Mouse (Mus musculus) bone marrow macrophage, adult 2 months (primary cell): Measurements from ENCODE around the gene Dnah14. TPM values are rescaled to one million over a fixed set of nuclear protein-coding genes. Genes with fewer than 3 reads are reported as not detected.

Experiments
- H3K27ac ChIP-seq: 2 replicates; pipeline ENCODE4 v1.5.1; 2012; ENCODE audit warnings: low read depth, low read length; ENCODE audit not compliant: insufficient read depth
- H3K4me1 ChIP-seq: 2 replicates; pipeline ENCODE4 v1.6.1; 2012; ENCODE audit warnings: low read length; ENCODE audit not compliant: control insufficient read depth, insufficient read depth
- H3K4me3 ChIP-seq: 2 replicates; pipeline ENCODE4 v1.5.1; 2012; ENCODE audit warnings: mild to moderate bottlenecking, low read length, moderate library complexity; ENCODE audit not compliant: insufficient read depth
- CTCF ChIP-seq: IDR thresholded peaks from 2 replicates; pipeline ENCODE4 v1.5.1; 2012; ENCODE audit warnings: low read depth, mild to moderate bottlenecking, low read length, moderate library complexity
- POLR2A ChIP-seq: IDR thresholded peaks from 2 replicates; pipeline ENCODE4 v1.6.1; 2012; ENCODE audit warnings: mild to moderate bottlenecking, low read depth, low read length, borderline replicate concordance
- polyA plus RNA-seq: library from polyadenylated mRNA; stranded (reverse); fragments of >200 nt; gene quantifications from 2 replicates; pipeline ENCODE4 v1.2.4, GENCODE M21; 2012; ENCODE audit not compliant: missing spikeins, insufficient read depth, insufficient read length

Dnah14 gene
- polyA plus RNA-seq, 1 experiment: not detected

GRCm38 (mm10) chr1:181847396-181847795 lies 271.0 kb downstream of the Dnah14 start:
- peaks cover 16% of the 10 kb centered on the region for H3K4me1 ChIP-seq
- H3K27ac ChIP-seq: no peak overlapping the region

GRCm38 (mm10) chr1:181848210-181848609 lies 271.9 kb downstream of the Dnah14 start:
- Histone ChIP-seq H3K27ac (no peak overlapping the region), H3K4me3 (no peak overlapping the region), H3K4me1 (peaks cover 14% of the 10 kb centered on the region)
- TF ChIP-seq CTCF (no peak), POLR2A (no peak)

More at GRCm38 (mm10) chr1:181847396-181847795, 271.0 kb downstream of the Dnah14 start:
- TF ChIP-seq POLR2A: no peak
- no peak for TF ChIP-seq CTCF
- H3K4me3 ChIP-seq: no peak overlapping the region

- peaks cover 15% of the 10 kb centered on the region for H3K4me1 ChIP-seq
- no peak overlapping the region for H3K27ac ChIP-seq
- no peak for TF ChIP-seq POLR2A
- TF ChIP-seq CTCF: no peak
- H3K4me3 ChIP-seq: no peak overlapping the region
These were observed 274.1 kb downstream of the Dnah14 start for GRCm38 (mm10) chr1:181850441-181850840.

- no peak overlapping the region for H3K27ac ChIP-seq
- peaks cover 17% of the 10 kb centered on the region for H3K4me1 ChIP-seq
- no peak overlapping the region for H3K4me3 ChIP-seq
- TF ChIP-seq POLR2A (no peak), CTCF (no peak)
These were observed 275.4 kb downstream of the Dnah14 start for GRCm38 (mm10) chr1:181851521-181852310.

- H3K4me1 ChIP-seq: peaks cover 15% of the 10 kb centered on the region
- peak overlapping the region; percentile 45; the same call in 1 of the 2 replicates for H3K27ac ChIP-seq
- no peak for TF ChIP-seq POLR2A
- no peak for TF ChIP-seq CTCF
- peak overlapping the region; percentile 70 for H3K4me3 ChIP-seq
These were observed 276.1 kb downstream of the Dnah14 start for GRCm38 (mm10) chr1:181852466-181852865.

GRCm38 (mm10) chr1:181853081-181853736 lies 276.9 kb downstream of the Dnah14 start:
- no peak overlapping the region for H3K27ac ChIP-seq

GRCm38 (mm10) chr1:181854829-181855228 lies 278.5 kb downstream of the Dnah14 start:
- Histone ChIP-seq H3K4me1 (peaks cover 16% of the 10 kb centered on the region), H3K27ac (no peak overlapping the region), H3K4me3 (no peak overlapping the region)
- no peak for TF ChIP-seq POLR2A
- no peak for TF ChIP-seq CTCF

More at GRCm38 (mm10) chr1:181853081-181853736, 276.9 kb downstream of the Dnah14 start:
- peak overlapping the region; percentile 70 for H3K4me3 ChIP-seq
- H3K4me1 ChIP-seq: peaks cover 15% of the 10 kb centered on the region
- no peak for TF ChIP-seq POLR2A
- TF ChIP-seq CTCF: no peak

- peaks cover 27% of the 10 kb centered on the region for H3K4me1 ChIP-seq
- no peak overlapping the region for H3K4me3 ChIP-seq
These were observed 280.0 kb downstream of the Dnah14 start for GRCm38 (mm10) chr1:181856329-181856728.

GRCm38 (mm10) chr1:181860659-181861058 lies 284.3 kb downstream of the Dnah14 start:
- peak overlapping the region; percentile 51 for H3K27ac ChIP-seq
- TF ChIP-seq CTCF: no peak
- TF ChIP-seq POLR2A: no peak
- peaks cover 20% of the 10 kb centered on the region for H3K4me1 ChIP-seq
- H3K4me3 ChIP-seq: no peak overlapping the region

More at GRCm38 (mm10) chr1:181856329-181856728, 280.0 kb downstream of the Dnah14 start:
- TF ChIP-seq POLR2A (no peak), CTCF (no peak)
- no peak overlapping the region for H3K27ac ChIP-seq

GRCm38 (mm10) chr1:181861181-181861902 lies 285.0 kb downstream of the Dnah14 start:
- Histone ChIP-seq H3K4me3 (no peak overlapping the region), H3K27ac (peak overlapping the region; percentile 33), H3K4me1 (peaks cover 15% of the 10 kb centered on the region)
- TF ChIP-seq POLR2A (no peak), CTCF (no peak)
